Mouse (Mus musculus) left cerebral cortex, postnatal 14 days (tissue): Measurements from ENCODE around the gene Sec14l4. TPM values are rescaled to one million over a fixed set of nuclear protein-coding genes. Genes with fewer than 3 reads are reported as not detected.
"Not testable (repeated sequence)": the region's sequence is repeated elsewhere in the genome, so short reads cannot be mapped to it uniquely, and the experiment has no call there.

ENCODE experiments used
- DNase-seq, 2 experiments: peaks; one replicate each; pipeline ENCODE4 v3.0.0; 2021 to 2022; ENCODE audit warnings: low spot score in 2 of 2, mixed read lengths in 1 of 2
- intact Hi-C: fragments of 180-260 bp; cut with DNase I; formaldehyde crosslinking; loops from one replicate; pipeline ENCODE4 v1.15.1; 2025
- long read RNA-seq, 2 experiments: library from polyadenylated mRNA; stranded (forward); transcript quantifications; one replicate each; pipeline ENCODE4 v2.0.0; 2021
- total RNA-seq, 2 experiments: library from RNA; stranded (reverse); gene quantifications; 2 replicates each; pipeline ENCODE4 v1.2.3; 2021

The Sec14l4 gene
- under 1 TPM; 0.22 to 0.40 TPM for total RNA-seq
- long read RNA-seq, experiment 1, result 0 reads
- long read RNA-seq, experiment 2, result 0 reads

DNA sequence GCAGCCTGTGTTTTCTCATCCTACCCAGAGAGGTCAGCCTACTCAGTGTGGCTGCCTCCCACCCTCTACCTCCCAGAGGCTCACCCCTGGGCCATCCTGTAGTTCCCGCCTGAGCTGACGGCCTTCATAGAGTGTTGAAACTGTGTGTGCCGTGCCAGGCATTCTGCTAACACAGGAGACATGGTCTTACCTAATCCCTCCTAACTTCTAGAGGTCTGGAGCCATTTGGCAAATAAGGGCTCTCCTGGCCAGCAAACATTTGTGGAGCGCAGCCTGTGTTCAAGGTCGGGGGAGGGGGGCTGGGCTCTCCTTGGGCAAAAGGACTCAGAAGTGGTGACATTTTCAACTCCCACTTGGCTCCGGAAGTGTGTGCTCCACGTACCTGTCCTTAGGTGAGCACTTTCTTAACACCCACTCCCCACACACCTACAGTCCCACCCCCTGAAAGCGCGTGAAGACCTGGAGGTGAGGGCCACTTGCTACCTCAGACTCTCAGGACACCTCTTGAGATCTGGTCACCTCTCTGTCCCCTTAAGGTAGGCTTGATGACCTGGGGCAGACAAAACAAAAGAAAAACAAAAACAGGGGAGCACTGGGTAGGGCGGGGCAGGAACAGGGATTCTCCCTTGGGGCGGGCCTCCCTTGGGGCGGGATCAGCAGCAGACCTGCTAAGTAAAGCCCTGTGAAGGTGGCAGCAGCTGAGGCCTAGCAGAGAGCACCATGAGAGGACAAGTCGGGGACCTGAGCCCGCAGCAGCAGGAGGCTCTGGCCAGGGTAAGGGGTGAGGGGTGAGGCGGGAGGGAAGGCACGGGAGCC is at the start of gene Sec14l4:
Gene Sec14l4 (plus strand): TSS at position 337 of the 816 bp plus-strand sequence.
- intact Hi-C loops, result no loop called here
- no peak for DNase-seq

- DNase-seq, result no peak
- intact Hi-C loops, result no loop called here
Measured at GRCm38 (mm10) chr11:3981536-3981935, 49.7 kb upstream of the Sec14l4 start.

- intact Hi-C loops, result no loop called here
- no peak for DNase-seq
Measured at GRCm38 (mm10) chr11:3982275-3983209, 48.7 kb upstream of the Sec14l4 start.

- no peak for DNase-seq
- intact Hi-C loops, result no loop called here
Measured at GRCm38 (mm10) chr11:3983291-3983862, 47.9 kb upstream of the Sec14l4 start, which contains the start of gene Gal3st1. Gene Gal3st1, plus strand, starts transcription at chr11:3983636.

GRCm38 (mm10) chr11:3983863-3984745 is 47.2 kb upstream of the Sec14l4 start:
- no peak for DNase-seq
- intact Hi-C loops, result no loop called here

GRCm38 (mm10) chr11:3989748-3990147 is 41.5 kb upstream of the Sec14l4 start:
- intact Hi-C loops, result no loop called here
- no peak for DNase-seq

DNA sequence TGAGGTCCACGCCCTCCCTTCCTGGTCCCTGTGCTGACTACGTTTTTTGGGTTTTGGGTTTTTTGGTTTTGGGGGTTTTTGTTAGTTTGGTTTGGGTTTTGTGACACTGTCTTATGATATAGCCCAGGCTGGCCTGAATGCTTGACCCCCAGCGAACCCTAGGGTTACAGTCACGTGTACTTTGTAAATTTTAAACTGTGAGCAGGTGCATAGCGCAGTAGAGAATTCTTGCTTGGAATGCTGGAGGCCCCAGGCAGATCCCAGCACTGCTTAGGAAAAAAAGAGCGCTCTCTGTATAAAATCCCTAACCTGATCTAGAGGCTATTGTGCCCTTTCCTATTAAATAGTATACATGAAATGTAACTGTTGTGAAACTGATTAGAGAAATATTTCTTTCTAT is 38.1 kb upstream of the Sec14l4 start:
- intact Hi-C loops, result no loop called here
- DNase-seq, result no peak

- no peak for DNase-seq
- intact Hi-C loops, result no loop called here
Measured at GRCm38 (mm10) chr11:3993914-3994313, 37.3 kb upstream of the Sec14l4 start.

- no peak for DNase-seq
- intact Hi-C loops, result no loop called here
Measured at GRCm38 (mm10) chr11:3995511-3995910, 35.8 kb upstream of the Sec14l4 start.

- intact Hi-C loops, result no loop called here
Measured at GRCm38 (mm10) chr11:3996840-3997239, 34.4 kb upstream of the Sec14l4 start.

GRCm38 (mm10) chr11:3997978-3998720 is 33.1 kb upstream of the Sec14l4 start:
- DNase-seq, result no peak
- intact Hi-C loops, result no loop called here

More at GRCm38 (mm10) chr11:3996840-3997239, 34.4 kb upstream of the Sec14l4 start:
- no peak for DNase-seq

DNA sequence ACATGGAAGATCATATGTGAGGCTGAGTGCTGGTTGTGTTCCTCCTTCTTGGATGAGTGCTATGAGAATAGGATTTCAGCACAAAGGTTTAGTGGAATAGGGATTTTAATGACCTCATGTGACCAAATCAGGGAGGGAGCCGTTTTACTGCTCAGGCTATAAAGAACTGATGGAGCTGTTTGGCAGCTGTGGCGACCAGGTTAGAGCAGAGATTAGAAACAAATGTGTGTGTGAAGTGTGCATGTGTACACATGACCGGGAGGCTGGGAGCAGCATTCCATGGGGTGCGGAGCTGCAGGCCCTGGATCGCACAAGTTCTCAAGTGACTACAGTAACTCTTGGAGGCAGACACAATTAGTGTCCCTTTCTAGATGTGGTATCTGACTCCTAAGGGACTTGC is 31.7 kb upstream of the Sec14l4 start:
- intact Hi-C loops, result no loop called here
- no peak for DNase-seq

- intact Hi-C loops, result loop anchor here (2.0 kb wide), 1 partner anchor 79 kb away; no protein-coding TSS in a partner anchor
- DNase-seq, result peak; percentile 73 to 83
Measured at GRCm38 (mm10) chr11:4001603-4002002, 29.7 kb upstream of the Sec14l4 start.

DNA sequence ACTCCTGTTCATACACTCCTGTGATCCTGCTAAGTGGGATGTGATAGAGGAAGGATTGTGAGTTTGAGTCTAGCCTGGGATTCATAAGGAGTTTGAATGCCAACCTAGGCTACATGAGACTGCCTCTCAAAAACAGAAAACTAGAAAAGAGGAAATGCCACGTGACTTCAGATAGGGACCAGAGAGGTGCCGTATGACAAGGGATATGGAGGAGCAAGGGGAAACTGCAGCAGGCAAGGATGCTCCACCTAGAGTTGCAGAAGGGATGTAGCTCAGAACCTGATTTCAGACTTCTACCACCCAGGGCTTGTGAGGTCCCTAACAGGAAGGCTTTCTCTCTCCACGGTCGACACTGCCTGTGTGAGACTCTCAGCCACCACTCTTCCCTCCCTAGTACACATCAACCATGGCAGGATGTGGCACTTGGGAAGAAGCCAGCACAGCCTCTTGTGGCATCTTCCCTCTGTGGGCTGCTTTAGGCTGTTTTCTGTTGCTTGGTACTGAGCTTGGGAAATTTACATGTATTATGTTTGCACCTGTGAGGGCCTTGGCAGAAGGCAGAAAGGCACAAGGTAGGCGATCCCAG is 25.9 kb upstream of the Sec14l4 start:
- intact Hi-C loops, result no loop called here
- peak in 1 of 2 experiments; percentile 25 for DNase-seq

DNA sequence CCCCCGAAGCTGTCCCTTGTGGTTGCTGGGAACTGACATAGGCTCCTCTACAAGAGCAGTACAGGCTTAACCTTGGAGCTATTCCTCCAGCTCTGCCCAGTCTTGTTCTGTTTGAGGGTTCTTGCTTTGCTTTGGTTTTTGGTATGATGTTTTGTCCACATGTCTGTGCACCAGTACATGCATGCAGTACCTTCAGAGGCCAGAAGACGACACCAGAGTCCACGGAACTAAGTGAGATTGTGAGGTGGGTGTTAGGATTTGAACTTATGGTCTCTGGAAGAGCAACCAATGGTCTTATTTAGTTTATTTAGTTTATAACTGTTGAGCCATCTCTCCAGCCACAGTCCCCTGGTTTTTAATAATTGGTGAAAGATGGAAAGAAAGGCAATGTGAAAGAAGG is 24.8 kb upstream of the Sec14l4 start:
- intact Hi-C loops, result no loop called here
- no peak for DNase-seq

DNA sequence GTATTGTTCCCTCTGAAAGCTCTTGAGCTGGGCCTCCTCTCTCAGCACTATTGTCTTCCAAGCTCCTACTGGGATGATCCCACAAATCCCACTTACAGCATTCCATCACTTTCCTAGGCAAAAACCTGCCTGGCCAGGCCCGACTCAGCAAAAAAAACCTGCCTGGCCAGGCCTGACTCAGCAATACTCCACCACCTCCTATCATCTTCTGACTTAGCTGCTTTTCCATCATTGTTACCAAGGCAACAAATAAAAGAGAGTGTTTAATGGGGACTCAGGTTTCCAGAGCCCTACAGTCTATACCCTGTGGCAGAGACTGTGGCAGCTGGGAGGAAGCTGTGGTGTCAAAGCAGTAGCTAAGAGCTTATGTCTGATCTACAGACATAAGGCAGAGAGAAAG is 18.6 kb upstream of the Sec14l4 start:
- intact Hi-C loops, result no loop called here

GRCm38 (mm10) chr11:4015796-4016195 is 15.5 kb upstream of the Sec14l4 start:
- intact Hi-C loops, DNase-seq: not testable (repeated sequence)

More for the DNA sequence above, 18.6 kb upstream of the Sec14l4 start:
- DNase-seq, result no peak

DNA sequence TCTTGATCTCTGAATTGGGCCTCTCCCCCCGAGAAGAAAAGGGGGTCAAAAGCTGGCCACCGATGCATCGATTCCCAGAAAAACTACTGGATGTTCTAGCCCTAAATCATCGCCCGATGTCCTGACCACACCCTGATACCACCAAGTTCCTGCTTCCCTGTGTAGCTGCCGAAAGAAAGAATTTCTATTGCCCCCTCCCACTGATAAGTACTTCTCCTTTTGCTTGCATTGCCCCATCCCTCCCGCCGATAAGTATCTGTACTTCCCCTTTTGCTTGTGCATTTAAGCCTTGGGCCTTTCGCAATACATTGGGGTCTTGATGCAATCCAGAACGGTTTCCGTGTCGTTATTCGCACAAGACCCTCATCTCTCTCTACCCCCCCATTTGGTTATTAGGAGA is 9.2 kb upstream of the Sec14l4 start:
- DNase-seq, intact Hi-C loops: not testable (repeated sequence)
